Mouse (Mus musculus) liver, adult 2 months (tissue): ENCODE data around the gene Anapc4. TPM values are rescaled to one million over a fixed set of nuclear protein-coding genes. Genes with fewer than 3 reads are reported as not detected.

ENCODE experiments used
- DNase-seq: peaks from one replicate; pipeline ENCODE4 v3.0.0-alpha.2; 2011; ENCODE audit warnings: low read depth, low spot score; ENCODE audit errors: extremely low read depth
- H3K27ac ChIP-seq: fragments of 200-500 bp; replicated peaks from 2 replicates; pipeline ENCODE4 v1.5.1; 2012; ENCODE audit warnings: low read depth, mild to moderate bottlenecking, control low read depth, inconsistent platforms, low read length; ENCODE audit not compliant: insufficient read depth
- H3K27me3 ChIP-seq: fragments of 200-500 bp; 2 replicates; pipeline ENCODE4 v1.6.1; 2012; ENCODE audit warnings: mild to moderate bottlenecking, moderate library complexity, low read length, inconsistent platforms; ENCODE audit not compliant: control insufficient read depth, insufficient read depth
- H3K36me3 ChIP-seq: fragments of 200-500 bp; 2 replicates; pipeline ENCODE4 v1.6.1; 2012; ENCODE audit warnings: low read length, inconsistent platforms; ENCODE audit not compliant: control insufficient read depth, insufficient read depth
- H3K4me1 ChIP-seq: fragments of 200-500 bp; 2 replicates; pipeline ENCODE4 v1.6.1; 2011; ENCODE audit warnings: low read length; ENCODE audit not compliant: control insufficient read depth, insufficient read depth
- H3K4me3 ChIP-seq: fragments of 200-500 bp; 2 replicates; pipeline ENCODE4 v1.5.1; 2011; ENCODE audit warnings: low read depth, mild to moderate bottlenecking, control low read depth, low read length, moderate library complexity; ENCODE audit not compliant: insufficient read depth
- H3K79me2 ChIP-seq: fragments of 200-500 bp; 2 replicates; pipeline ENCODE4 v1.6.1; 2012; ENCODE audit warnings: inconsistent platforms, mild to moderate bottlenecking, low read length, moderate library complexity; ENCODE audit not compliant: control insufficient read depth, insufficient read depth
- H3K9ac ChIP-seq: fragments of 200-500 bp; 2 replicates; pipeline ENCODE4 v1.6.1; 2012; ENCODE audit warnings: low read depth, mild to moderate bottlenecking, control low read depth, inconsistent platforms, low read length
- CTCF ChIP-seq: fragments of 200-500 bp; IDR thresholded peaks from 2 replicates; pipeline ENCODE4 v1.5.1; 2011; ENCODE audit warnings: low read depth, low read length, control low read depth
- POLR2A ChIP-seq: fragments of 200-500 bp; IDR thresholded peaks from 2 replicates; pipeline ENCODE4 v1.6.1; 2011; ENCODE audit warnings: low read length, control low read depth; ENCODE audit not compliant: insufficient read depth; ENCODE audit errors: extremely low read depth
- WGBS: fragments of 180-500 bp; shearing (Covaris S2); methylation state at CpG from one replicate; pipeline ENCODE4 v1.1.7; 2018; 5-methylcytosine and 5-hydroxymethylcytosine counted together
- polyA plus RNA-seq: library from polyadenylated mRNA; depleted of rRNA; stranded (reverse); fragments of >200 nt; gene quantifications from 2 replicates; pipeline ENCODE4 v1.2.3, GENCODE M21; 2012; rRNA removed
- total RNA-seq: library from RNA; depleted of rRNA; stranded (reverse); fragments of >200 nt; gene quantifications from 2 replicates; pipeline ENCODE4 v1.2.3, GENCODE M21; 2014; rRNA removed

Anapc4 gene
- total RNA-seq = 21.9 and 33.7 TPM in 2 replicates
- polyA plus RNA-seq = 5.2 and 6.8 TPM in 2 replicates

DNA sequence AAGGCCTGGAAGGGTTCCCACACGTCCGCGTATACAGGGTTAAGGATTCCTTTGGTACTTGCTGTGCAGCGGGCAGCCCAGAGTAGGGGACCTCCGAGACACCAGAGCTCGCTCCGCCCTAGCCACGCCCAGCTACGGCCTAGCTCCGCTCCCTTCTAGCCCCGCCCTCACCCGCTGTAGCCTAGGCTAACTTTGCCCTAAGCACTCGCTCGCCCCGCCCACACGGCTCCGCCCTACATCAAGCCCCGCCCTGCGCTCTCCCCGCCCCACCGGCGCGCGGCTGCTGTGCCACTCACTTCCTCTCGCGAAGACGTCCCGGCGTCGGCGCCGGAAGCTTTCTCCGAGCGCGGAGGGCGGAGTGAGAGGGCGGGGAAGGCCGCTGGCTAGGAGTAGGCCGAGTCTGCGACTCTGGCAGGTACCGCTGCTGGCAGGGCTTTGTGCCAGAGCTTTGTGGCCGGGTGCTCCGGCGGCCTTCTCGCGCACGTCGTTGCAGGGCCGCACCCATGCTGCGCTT lies at the start of gene Anapc4:
Gene Anapc4, plus strand, starts transcription at position 252 of the 514 bp plus-strand sequence.
- peak; percentile 94 for DNase-seq
- peak within 1 kb of the TSS; percentile 53 for H3K27ac ChIP-seq
- H3K4me1 ChIP-seq = peaks cover 7% of the 10 kb centered on the region; the same call in 1 of the 2 replicates
- peaks cover 2% of the 10 kb centered on the region; the same call in 1 of the 2 replicates for H3K36me3 ChIP-seq
- peak within 1 kb of the TSS; percentile 73 for H3K4me3 ChIP-seq
- H3K9ac ChIP-seq = peak within 1 kb of the TSS; percentile 78
- H3K79me2 ChIP-seq = peaks cover 2% of the 10 kb centered on the region; the same call in 1 of the 2 replicates
- under 1% methylated on average over 50 of the region's 50 CpGs for WGBS
- TF ChIP-seq POLR2A = 0 out of 2 replicates have a peak, but pooled peaks have one; percentile 38
- TF ChIP-seq CTCF = no peak
- H3K27me3 ChIP-seq = no peaks in the 10 kb centered on the region

DNA sequence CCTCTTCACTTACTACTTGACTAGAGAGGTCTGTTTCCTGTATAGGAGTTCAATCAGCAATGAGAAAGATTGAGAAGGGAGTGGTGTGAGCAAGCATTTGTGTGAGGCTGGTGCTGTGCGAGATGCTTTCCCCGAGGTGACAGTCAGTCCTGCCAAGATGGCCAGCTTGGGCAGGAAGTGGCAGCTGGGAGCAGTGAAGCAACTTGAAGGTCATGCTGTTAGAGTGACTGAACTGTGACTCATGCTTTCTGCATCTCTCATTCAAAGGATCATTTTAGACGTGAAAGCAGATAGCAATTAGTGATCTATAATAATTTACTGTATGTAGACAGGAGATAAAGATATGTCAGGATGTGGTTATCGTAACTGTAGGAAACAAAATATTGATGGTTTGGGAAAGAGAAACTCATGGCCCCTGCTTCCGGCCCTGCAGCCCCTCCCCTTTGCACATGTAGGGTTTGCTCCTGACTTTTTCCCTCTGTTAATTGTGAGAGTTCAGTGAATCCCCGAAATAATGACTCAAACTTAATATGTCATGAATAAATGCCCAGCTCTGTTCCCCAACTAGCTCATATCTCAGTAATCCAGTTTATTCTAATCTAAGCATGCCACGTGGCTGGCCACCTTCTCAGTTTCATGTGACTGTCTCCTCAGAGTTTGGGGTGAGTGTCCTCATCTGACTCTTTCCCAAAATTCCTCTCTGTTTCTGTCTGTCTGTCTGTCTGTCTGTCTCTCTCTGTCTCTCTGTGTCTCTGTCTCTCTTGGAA lies 47.1 kb upstream of the Anapc4 start:
- Histone ChIP-seq H3K36me3 (peaks cover 10% of the 10 kb centered on the region; the same call in 1 of the 2 replicates), H3K9ac (no peak overlapping the region), H3K27me3 (no peaks in the 10 kb centered on the region), H3K4me3 (no peak overlapping the region), H3K4me1 (no peaks in the 10 kb centered on the region), H3K27ac (no peak overlapping the region), H3K79me2 (no peaks in the 10 kb centered on the region)
- no peak for DNase-seq
- 78% methylated on average over 7 of the region's 7 CpGs for WGBS
- TF ChIP-seq POLR2A (no peak), CTCF (no peak)

DNA sequence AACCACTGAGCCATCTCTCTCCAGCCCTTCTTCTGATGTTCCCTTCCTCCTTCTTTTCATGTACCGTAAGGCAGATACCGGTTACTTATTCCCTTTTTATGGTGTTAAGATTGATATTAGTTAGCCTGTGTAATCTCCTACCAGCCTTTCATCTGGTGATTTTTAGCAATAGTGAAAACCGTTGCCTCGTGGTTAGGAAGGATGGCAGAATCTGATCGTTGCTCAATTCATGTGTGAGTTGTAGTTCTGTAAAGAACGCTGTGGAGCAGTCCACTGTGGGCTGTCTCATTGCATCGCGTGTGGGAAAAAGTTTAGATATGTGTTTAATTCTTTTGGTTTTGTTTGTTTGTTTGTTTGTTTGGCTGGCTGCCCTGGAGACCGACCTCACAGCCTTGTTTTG lies 40.6 kb upstream of the Anapc4 start:
- Histone ChIP-seq H3K4me3 (no peak overlapping the region), H3K36me3 (peaks cover 12% of the 10 kb centered on the region; the same call in 1 of the 2 replicates), H3K9ac (no peak overlapping the region), H3K27ac (no peak overlapping the region), H3K27me3 (no peaks in the 10 kb centered on the region), H3K4me1 (no peaks in the 10 kb centered on the region), H3K79me2 (no peaks in the 10 kb centered on the region)
- no peak for TF ChIP-seq POLR2A
- TF ChIP-seq CTCF = no peak
- WGBS = 94% methylated on average over 9 of the region's 9 CpGs
- DNase-seq = no peak

DNA sequence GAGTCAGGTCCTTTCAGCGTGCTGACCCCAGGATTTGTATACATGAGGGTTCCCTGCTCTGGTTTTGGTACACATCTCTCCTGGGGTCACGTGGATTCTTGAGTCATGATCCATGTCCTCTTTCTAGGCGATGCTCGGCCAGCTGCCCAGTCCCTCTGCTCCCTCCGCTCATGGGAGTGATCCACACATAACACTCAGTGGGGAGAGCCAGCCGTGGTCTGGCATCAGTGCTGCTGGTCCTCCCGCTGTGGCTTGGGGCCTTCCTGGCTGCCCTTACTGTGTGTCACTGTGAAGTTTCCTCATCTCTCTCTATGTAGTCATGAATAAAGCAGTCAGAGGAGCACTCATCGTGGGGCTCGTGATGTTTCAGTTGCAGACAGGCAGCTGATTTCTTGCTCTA lies 39.7 kb upstream of the Anapc4 start:
- TF ChIP-seq POLR2A (no peak), CTCF (no peak)
- Histone ChIP-seq H3K4me1 (no peaks in the 10 kb centered on the region), H3K9ac (no peak overlapping the region), H3K27ac (no peak overlapping the region), H3K79me2 (no peaks in the 10 kb centered on the region), H3K36me3 (peaks cover 10% of the 10 kb centered on the region; the same call in 1 of the 2 replicates), H3K27me3 (no peaks in the 10 kb centered on the region), H3K4me3 (no peak overlapping the region)
- 93% methylated on average over 9 of the region's 9 CpGs for WGBS
- DNase-seq = no peak

DNA sequence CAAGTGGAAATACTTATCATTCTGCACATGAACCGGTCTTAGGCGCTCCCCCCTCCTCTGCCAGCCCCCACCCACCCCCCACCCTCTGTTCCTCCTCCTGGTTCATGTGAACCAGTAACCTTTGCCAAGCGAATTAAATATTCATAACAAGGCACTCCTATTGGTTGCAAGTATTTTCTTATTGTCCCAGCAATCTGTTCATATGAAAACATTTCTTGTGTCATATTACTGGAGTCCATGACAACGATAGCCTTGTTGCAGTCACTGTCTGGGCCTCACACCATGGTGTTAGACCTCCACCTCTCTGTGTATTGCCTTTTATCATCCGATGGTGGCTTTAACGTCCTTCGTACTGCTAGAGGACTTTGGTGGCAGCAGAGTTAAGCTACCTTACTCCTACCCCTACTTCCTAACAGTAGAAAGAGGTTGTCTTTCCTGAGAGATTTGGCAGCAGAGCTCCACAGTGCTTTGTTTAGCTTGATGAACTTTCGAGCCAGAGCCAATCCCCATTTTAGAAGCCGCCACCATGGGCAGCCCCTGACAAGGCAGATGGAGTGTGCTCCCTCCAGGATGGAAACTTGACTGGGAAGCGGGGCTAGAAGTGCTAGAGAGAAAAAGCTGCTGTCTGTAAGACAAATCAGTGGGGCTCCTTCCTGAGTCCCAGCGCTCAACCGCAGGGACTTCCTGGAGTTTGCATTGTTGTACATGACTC lies 34.4 kb upstream of the Anapc4 start:
- Histone ChIP-seq H3K27me3 (no peaks in the 10 kb centered on the region), H3K9ac (no peak overlapping the region), H3K79me2 (no peaks in the 10 kb centered on the region), H3K36me3 (peaks cover 16% of the 10 kb centered on the region; the same call in 1 of the 2 replicates), H3K4me1 (no peaks in the 10 kb centered on the region), H3K4me3 (no peak overlapping the region), H3K27ac (no peak overlapping the region)
- WGBS = 94% methylated on average over 12 of the region's 12 CpGs
- no peak for DNase-seq
- TF ChIP-seq CTCF (no peak), POLR2A (no peak)
